Mouse (Mus musculus): ENCODE measurements around the gene Snrpd2.

The Snrpd2 gene

DNA sequence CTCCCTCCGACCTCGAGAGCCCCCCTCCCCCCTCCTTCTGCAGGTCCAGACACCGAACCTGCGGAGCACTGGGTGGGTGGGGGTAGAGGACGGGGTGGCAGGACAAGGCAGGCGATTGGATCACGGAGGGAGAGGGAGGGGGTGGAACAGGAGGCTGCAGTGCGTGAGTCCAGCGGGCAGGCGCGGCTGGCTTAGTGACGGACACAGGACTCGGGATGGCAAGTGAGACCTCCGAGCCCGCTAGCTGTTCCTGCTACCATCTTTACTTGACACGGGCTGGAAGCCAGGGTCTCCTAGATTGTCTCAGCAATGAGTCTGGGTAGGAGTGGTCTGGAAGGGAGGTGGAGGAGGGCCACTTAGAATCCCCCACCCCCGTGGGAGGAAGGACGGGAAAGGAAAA is 28.5 kb downstream of the Snrpd2 start:
- DNase-seq (ENCODE audit: low read depth, low spot score), result no peak

DNA sequence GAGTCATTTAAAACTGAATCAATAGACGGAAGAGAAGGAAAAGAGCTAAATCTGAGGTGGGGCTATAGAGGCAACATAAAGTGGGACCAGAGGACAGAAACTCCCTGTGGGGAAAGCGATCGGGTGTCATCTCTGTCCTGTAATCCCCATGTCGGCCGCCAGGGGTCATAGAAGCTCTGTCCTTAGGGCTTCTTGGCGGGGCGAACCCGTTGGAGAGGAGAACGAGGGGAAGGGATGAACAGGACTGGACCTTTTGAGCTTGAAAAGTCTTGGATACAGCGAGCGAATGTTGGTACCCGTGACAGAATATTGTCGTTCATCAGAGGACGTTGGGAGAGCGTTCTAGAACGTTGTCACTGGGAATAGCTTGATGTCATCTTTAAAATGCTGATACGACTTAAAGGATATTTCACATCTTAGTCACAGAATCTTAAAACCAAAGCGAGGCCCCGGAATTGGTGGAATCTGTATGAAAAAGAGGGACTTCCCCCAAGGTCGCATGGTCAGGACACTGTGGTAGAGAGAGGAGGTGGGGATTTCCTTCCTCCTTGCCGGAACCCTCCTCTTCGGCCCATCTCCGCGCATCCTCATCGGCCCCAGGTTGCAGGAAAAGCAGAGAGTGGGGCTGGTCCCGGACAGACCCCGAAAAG is 29.0 kb downstream of the Snrpd2 start:
- peak; percentile 67 for DNase-seq (ENCODE audit: low read depth, low spot score)

DNA sequence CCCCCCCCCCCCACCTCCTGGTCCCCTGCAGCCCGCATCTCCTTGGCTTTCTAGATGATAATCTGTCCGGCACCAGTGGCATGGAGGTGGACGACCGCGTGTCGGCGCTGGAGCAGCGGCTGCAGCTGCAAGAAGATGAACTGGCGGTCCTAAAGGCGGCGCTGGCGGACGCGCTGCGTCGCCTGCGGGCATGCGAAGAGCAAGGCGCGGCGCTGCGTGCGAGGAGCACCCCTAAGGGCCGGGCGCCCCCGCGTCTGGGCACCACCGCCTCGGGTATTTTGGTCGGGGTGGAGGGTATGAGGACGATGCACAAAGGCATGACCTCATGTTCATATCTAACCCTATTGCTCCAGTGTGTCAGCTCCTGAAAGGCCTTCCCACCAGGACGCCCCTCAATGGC is 29.7 kb downstream of the Snrpd2 start:
- DNase-seq (ENCODE audit: low read depth, low spot score), result peak; percentile 57

DNA sequence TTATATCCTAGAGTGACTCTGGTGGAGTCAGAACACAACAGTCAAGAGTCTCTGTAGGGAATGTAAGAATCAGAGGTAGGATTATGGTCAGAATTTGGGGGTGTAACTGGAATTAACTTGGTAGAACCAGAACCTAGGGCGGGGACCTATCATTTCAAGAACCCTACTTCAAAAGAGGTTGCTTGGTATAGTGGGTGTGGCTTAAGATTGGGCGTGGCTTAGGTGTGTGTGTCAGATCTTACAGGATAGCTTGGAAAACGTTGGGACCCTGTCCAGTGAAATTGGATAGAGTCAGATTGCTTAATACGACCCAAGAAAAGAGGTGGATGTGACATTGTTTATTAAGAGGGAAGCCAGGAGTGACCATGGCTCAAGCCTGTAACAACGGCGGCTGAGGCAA is 30.4 kb downstream of the Snrpd2 start:
- DNase-seq (ENCODE audit: low read depth, low spot score), result no peak

DNA sequence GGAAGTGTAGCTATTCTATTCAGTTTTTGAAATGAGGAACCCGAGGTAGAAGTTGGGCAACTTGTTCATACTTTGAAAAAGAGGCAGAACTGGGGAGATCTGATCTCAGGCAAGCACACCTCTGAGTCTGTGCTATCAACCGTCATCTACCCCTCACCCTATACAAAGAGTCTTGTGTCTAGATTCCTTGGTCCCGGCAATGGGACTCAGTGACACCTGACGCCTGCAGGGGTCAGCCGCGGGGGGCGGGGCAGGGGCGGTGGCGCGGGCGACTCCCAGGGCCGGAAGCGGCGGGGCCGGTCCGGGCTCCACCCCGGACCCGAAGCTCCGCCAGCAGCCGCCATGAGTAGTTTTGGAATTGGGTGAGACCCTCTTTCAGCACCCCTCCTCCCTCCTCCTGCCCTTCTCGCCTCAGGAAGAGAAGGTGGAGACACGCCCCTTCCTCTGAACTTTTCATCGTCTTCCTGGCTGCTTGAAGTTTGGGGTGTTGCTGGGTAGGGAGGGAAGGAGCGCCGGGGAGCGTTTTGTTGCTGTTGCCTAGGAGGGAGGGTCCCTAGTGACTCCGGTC is 31.4 kb downstream of the Snrpd2 start:
- DNase-seq (ENCODE audit: low read depth, low spot score), result peak; percentile 39

DNA sequence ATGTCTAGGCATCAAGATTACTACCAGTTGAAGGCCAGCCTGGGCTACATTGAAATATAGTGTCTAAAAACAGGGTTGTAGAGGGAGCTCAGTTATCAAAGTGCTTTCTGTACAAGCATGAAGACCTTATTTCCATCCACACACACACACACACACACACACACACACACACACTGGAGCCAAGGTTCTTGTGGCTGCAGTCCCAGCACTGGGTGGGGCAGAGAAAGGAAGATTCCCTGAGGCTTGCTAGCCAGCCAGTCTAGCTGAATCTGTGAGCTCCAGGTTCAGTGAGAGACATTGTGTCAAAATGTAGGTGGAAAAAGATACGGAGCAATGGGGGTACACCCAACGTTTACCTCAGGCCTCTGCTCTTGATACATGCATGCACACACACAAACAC is 34.7 kb downstream of the Snrpd2 start:
- no peak for DNase-seq (ENCODE audit: low read depth, low spot score)

DNA sequence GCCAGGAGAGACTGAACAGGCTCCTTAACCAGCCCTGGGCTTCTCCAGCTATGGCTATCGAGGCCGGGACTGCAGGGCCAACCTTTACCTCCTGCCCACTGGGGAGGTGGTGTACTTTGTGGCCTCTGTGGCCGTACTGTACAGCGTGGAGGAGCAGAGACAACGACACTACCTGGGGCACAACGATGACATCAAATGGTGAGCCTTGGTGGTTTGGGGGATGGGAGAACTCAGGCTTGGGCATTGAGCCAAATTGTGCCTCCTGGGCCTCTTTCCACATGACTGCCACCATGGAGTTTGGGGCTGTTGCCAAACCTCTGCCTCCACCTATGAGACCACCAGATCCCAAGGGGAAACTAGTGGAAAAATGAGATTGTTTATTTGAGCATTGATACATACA is 35.2 kb downstream of the Snrpd2 start:
- DNase-seq (ENCODE audit: low read depth, low spot score), result no peak

DNA sequence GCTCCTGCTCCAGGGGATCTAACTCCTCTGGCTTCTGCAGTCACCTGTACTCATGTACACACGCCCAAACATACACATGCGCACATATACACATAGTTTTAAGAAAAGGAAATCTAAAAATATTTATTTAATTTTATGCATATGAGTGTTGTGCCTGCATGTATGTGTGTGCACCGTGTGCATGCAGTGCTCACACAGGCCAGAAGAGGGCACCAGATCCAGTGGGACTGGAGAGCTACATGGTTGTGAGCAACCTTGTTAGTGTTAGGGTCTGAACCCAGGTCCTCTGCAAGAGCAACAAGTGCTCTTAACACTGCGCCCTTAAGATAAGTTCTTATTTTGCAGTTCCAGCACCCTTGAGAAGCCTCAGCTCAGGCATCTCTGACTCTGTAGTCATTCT is 45.2 kb downstream of the Snrpd2 start:
- DNase-seq (ENCODE audit: low read depth, low spot score), result no peak

DNA sequence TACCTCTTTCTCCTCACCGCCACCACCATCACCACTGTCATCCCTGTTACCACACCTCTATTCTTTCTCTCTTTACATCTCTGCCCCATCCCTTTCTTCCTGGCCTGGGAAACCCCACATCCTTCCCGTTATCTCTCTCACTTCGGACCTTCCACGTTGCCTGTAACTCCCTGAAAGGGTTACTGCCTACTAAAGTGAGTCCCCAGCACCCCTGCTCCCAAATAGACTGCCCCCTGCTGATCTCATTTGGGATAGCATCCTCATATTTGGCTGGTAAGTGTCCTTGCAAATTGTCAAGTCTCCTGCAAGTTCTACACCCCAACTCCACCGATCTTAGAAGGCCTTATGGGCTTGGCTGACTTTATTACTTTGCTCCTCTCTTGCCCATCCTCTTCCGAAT is 47.2 kb downstream of the Snrpd2 start:
- DNase-seq (ENCODE audit: low read depth, low spot score), result no peak

DNA sequence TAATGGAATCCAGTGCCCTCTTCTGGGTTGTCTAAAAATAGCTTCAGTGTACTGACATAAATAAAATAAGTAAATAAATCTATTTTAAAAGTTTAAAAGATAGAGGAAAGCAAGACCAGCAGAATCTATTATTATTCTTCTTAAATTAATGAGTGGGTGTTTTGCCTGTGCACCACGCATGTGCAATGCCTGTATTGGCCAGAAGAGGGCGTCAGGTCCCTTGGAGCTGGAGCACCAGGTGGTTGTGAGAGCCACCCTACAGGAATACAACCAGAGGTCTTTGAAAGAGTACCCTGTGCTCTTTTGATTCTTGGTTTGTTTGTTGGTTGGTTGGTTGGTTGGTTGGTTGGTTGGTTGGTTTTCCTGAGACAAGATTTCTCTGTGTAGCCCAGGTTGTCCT is 48.5 kb downstream of the Snrpd2 start:
- DNase-seq (ENCODE audit: low read depth, low spot score), result no peak

DNA sequence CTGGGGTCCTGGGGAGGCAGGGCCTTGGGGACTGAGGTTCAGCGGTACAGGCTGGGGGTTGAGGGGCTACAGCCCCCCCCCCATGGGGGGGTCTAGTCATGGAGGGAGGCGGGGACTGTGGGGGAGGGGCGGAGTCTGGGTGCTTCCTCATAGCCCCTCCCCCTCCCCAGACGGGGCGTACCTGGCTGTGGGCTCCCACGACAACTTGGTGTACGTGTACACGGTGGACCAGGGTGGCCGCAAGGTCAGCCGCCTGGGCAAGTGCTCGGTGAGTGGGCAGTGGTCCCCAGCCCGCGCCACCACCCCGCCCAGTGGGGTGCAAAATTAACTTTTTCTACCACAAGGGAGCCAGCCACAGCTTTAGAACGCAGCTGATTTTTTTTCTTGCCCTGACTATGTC is 52.1 kb downstream of the Snrpd2 start:
- no peak for DNase-seq (ENCODE audit: low read depth, low spot score)

DNA sequence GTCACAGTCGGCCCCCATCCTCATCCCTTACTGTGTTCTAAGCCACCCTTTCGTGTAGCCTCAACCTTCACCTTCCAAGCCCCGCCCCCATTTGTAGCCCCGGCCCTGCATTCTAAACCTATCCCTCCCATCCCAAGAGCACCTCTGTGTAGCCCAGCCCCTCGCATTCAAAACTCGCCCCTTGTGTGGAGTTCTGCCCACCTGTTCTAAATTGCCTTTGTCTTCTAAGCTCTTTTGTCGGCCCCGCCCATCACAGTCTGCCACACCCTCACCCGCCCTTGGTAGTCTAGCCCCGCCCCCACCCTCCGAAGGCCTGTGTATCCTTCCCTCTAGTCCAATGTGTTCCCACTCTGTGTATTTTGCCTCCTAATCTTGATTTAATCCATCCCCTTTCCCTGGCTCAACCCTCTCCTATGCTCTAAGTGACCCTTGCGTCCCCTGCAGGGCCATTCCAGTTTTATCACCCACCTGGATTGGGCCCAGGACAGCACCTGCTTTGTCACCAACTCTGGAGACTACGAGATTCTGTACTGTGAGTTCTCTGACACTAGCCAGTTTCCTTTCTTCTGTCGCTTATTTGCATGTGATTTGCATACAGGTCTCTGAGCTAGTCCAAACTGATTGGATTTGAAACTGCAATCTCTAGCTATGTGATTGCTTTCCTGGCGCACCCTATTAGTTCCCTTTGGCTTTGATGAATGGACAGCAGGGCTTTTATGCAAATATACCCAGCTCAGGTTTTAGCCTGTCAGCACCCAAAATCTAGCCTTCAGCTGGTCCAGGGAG is 52.7 kb downstream of the Snrpd2 start:
- no peak for DNase-seq (ENCODE audit: low read depth, low spot score)

Data from forelimb bud, embryonic 11.5 days (tissue).